Mouse (Mus musculus): Measurements from ENCODE around the gene Vmn1r100. TPM values are rescaled to one million over a fixed set of nuclear protein-coding genes. Genes with fewer than 3 reads are reported as not detected.
"Not testable (repeated sequence)": the region's sequence is repeated elsewhere in the genome, so short reads cannot be mapped to it uniquely, and the experiment has no call there.

Vmn1r100 gene
- not detected for total RNA-seq (2021)

DNA sequence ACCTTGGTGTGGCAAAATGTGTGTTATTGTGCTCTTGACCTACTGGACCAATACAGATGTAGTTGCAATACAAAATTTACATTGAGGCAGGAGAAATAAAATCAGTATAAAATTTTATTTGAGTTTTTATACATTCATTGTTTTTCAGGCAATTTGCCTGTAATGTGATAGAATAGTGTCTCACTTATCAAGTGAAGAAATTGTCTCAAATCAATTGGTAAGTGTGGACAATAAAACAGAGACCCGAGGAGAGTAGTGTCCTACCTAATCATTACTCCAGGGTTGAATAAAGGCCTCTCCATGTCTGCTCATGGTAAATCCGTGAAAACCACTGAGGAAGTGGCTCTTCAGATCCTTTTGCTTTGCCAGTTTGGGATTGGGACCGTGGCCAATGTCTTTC, at the start of gene Vmn1r100:
Gene Vmn1r100, plus strand, starts transcription at position 301 of the 400 bp plus-strand sequence.
- DNase-seq, result not testable (repeated sequence)

DNA sequence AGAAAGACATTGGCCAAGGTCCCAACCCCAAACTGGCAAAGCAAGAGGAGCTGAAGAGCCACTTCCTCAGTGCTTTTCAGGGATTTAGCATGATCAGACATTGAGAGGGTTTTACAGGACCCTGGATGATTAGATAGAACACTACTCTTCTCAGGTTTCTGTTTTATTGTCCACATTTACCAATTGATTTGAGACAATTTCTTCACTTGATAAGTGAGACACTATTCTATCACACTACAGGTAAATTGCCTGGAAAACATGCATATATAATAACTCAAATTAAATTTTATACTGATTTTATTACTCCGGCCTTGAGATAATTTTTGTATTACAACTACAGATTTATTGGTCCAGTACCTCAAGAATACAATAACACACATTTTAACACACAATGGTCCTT, 42.4 kb upstream of the Vmn1r100 start, which contains the start of gene Gm5728:
Gene Gm5728, minus strand, starts transcription at position 101 of the 400 bp plus-strand sequence.
- not testable (repeated sequence) for DNase-seq

DNA sequence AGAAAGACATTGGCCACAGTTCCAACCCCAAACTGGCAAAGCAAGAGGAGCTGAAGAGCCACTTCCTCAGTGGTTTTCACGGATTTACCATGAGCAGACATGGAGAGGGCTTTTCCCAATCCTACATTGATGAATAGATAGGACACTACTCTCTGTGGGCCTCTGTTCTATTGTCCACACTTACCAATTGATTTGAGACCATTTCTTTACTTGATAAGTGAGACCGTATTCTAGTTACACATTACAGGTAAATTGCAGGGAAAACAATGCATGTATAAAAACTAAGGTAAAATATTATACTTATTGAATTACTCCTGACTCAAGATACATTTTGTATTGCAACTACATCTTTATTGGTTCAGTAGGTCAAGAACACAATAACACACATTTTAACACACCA, 24.8 kb downstream of the Vmn1r100 start, which contains the start of gene Vmn1r101:
Gene Vmn1r101, minus strand, starts transcription at position 101 of the 400 bp plus-strand sequence.
- not testable (repeated sequence) for DNase-seq

Other genes with a start within 250 kb of the Vmn1r100 start
- gene Vmn1r94, start 249.6 kb upstream of the Vmn1r100 start, total RNA-seq (2021), result not detected
- gene Vmn1r95, start 224.2 kb upstream of the Vmn1r100 start, total RNA-seq (2021), result not detected
- gene Gm6164, start 212.3 kb upstream of the Vmn1r100 start, total RNA-seq (2021), result not detected
- gene Gm4498, start 184.1 kb upstream of the Vmn1r100 start, total RNA-seq (2021), result not detected
- gene Gm5890, start 155.1 kb upstream of the Vmn1r100 start, total RNA-seq (2021), result not detected
- not detected for gene Gm4133, start 83.9 kb upstream of the Vmn1r100 start, total RNA-seq (2021)
- not detected for gene Gm5728, start 42.5 kb upstream of the Vmn1r100 start, total RNA-seq (2021)
- not detected for gene Vmn1r101, start 24.7 kb downstream of the Vmn1r100 start, total RNA-seq (2021)
- gene Gm10670, start 57.0 kb downstream of the Vmn1r100 start, total RNA-seq (2021), result not detected
- gene Vmn1r103, start 92.6 kb downstream of the Vmn1r100 start, total RNA-seq (2021), result not detected
- not detected for gene Vmn1r104, start 115.9 kb downstream of the Vmn1r100 start, total RNA-seq (2021)
- gene Gm5726, start 127.8 kb downstream of the Vmn1r100 start, total RNA-seq (2021), result not detected
- gene Gm4141, start 158.3 kb downstream of the Vmn1r100 start, total RNA-seq (2021), result not detected
- gene Gm4513, start 181.1 kb downstream of the Vmn1r100 start, total RNA-seq (2021), result not detected